Mouse (Mus musculus) G1E-ER4 (cell line): ENCODE results near the gene Klrk1. TPM values are rescaled to one million over a fixed set of nuclear protein-coding genes. Genes with fewer than 3 reads are reported as not detected.
"Not testable (repeated sequence)": the region's sequence is repeated elsewhere in the genome, so short reads cannot be mapped to it uniquely, and the experiment has no call there.

ENCODE experiments used
- GATA1 ChIP-seq: IDR thresholded peaks from one replicate; pipeline ENCODE4 v1.8.0; 2012; ENCODE audit warnings: low read length, inconsistent platforms
- polyA plus RNA-seq: library from polyadenylated mRNA; stranded (reverse); fragments of >175 nt; gene quantifications from 2 replicates; pipeline ENCODE4 v1.2.3, GENCODE M21; 2012

The Klrk1 gene
- polyA plus RNA-seq = not detected in 2 replicates

DNA sequence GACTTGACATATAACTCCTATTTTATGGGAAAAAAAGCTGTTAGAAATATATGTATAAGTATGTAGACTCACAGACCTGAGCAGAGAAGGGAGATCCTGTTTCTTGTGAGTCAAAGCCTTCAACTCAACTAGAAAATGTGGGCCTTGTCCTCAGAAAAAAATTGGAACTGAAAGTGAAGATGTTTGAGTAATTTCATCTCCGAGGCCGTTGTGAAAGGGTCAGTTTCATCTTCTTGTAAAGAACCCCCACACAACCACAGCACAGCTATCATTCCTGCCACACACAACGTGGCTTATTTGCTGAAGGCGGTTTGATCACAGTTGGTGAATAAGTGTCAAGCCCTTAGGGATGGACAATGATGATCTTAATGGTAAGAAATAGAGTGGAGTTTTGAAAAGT lies at the start of gene Klrk1:
Klrk1 (minus strand) TSS at position 130 of the 400 bp plus-strand sequence.
- TF ChIP-seq GATA1 = no peak

DNA sequence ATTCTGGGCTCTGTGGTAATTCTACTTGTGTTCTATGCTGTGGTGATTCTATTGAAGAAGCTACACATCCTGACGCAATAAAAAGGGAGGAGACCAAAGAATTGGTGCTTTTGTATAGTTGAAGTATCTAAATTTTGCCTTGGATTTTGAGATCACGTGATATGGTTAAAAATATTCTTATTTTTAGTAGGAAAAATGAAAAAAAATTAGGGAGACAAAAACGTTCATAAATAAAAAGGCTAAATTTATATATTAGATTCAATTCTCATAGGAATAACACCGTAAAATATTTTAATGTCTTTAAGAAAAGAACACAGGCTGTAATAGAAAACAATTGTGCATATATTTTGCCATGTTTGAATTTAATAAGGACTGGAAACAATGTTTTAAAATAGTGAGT lies 36.9 kb upstream of the Klrk1 start, which contains the start of gene Klrc2:
Klrc2 (minus strand) TSS at position 101 of the 400 bp plus-strand sequence.
- not testable (repeated sequence) for TF ChIP-seq GATA1

DNA sequence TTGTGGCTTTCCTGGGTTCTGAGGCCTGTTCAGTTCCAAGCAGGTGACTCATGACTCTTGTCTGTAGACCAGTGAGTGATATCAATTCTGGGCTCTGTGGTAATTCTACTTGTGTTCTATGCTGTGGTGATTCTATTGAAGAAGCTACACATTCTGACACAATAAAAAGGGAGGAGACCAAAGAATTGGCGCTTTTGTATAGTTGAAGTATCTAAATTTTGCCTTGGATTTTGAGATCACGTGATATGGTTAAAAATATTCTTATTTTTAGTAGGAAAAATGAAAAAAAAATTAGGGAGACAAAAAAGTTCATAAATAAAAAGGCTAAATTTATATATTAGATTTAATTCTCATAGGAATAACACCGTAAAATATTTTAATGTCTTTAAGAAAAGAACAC lies 19.6 kb upstream of the Klrk1 start, which contains the start of gene Klrc3:
Klrc3 (minus strand) TSS at position 101 of the 400 bp plus-strand sequence.
- not testable (repeated sequence) for TF ChIP-seq GATA1

DNA sequence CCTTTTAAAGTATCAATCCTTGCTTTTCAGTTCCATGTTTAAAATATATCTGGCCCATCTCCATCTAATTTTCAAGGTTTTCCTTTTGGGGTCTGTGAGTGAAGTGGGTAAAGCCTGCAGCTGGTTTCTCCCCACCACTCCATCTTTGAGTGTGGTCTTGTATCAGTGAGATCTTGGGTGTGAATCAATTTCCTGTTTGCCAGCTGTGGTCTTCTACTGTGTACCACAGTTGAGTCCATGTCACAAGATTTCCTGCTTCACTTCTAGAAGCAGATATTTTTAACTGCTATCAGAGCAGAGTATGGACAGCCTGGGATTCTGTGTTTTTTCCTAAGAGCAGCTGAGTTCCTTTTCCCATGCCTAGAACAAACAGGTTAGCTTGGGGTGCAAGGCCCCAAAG lies 15.3 kb downstream of the Klrk1 start:
- TF ChIP-seq GATA1 = no peak

DNA sequence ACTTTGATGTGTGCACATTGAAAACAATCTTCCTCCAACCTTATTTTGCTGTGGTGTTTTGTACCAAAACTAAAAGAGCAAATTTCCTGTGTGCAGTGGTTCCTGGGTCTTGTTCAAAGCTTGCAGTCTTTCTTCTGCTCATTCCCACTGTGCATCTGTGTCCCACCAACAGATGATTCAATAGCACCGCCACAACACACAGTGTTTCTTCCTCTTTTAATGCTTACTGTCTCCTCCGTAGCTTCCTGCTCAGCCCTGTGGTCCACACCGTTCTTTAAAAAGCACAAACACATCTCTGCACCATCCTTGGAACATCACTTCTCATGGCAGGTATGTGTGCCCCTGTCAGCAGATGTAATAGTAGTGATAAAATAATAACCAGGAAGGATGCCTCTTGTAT lies 32.2 kb downstream of the Klrk1 start, which contains the start of gene Klrd1:
Klrd1 (plus strand) TSS at position 275 of the 400 bp plus-strand sequence.
- no peak for TF ChIP-seq GATA1

DNA sequence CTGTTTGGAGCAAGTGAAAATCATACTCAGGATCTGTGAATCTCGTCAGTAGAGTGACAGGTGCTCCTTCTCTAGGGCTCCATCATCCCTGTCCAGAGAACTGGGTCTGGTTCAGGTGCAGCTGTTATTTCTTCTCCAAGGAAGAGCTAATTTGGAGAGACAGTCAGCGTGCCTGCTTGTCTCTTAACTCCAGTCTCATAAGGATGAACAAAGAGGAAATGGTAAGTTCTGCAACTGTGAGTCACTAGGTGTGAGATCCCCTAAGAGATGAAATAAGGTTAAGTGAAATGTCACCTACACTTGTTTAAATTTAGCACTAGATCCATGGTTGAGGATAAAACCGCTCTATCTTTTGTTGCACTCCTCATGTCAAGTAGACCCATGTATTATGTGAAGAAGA lies 40.6 kb downstream of the Klrk1 start:
- TF ChIP-seq GATA1 = no peak

DNA sequence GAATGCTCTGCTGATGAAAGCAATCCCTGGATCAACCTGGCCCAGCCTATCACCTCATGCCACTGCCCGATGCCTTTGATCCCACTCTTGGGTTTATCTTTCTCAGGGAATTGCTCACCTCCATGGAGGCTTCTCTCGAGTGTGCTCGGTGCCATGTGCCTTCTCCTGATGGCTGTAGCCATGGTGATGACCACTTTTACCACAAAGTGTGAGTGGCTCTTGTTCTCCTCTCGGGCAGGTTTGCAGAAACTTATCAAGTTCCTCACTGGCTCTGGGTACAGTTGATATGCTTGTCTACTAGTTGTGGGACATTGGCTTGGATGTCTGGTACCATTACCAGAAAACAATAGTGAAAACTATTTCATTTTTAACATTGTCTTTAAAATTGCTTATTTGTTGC lies 41.8 kb downstream of the Klrk1 start:
- no peak for TF ChIP-seq GATA1

DNA sequence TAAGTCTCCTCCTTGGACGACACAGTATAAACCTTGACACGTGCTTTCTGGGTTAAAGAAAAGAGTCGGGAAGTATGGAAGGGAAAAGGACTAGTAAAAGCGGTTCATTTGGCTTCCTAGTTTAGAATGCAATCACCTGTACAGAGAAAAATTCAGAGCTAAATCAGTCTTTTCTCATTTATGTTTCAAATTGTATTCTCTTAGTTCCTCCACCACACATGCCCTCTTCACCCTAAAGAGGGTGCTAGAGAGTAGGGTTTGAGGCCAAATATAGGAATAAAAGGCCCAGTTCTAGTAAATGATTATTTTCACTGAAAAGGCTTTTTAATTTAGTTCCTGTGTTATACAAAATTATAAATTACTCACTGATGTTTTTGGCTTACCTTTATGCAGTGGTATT lies 42.4 kb downstream of the Klrk1 start:
- TF ChIP-seq GATA1 = no peak

DNA sequence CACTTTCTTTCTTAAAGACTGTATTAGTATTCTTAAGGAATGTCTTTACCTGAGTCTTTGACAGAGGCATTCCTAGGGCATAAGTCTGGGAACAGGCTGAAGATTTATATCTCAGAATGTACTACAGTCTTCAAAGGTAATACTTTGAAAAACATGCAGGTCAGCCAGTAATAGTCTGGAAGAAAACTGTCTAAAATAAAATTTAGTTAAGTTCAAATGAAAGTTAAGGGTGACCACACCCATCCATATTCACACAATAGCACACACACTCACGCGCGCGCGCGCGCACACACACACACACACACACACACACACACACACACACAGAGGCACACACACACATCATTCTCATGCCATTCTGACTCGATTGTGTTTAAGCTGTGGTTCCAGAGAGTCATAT lies 46.1 kb downstream of the Klrk1 start, which contains the start of gene Klre1:
Klre1 (plus strand) TSS at position 301 of the 400 bp plus-strand sequence.
- no peak for TF ChIP-seq GATA1

DNA sequence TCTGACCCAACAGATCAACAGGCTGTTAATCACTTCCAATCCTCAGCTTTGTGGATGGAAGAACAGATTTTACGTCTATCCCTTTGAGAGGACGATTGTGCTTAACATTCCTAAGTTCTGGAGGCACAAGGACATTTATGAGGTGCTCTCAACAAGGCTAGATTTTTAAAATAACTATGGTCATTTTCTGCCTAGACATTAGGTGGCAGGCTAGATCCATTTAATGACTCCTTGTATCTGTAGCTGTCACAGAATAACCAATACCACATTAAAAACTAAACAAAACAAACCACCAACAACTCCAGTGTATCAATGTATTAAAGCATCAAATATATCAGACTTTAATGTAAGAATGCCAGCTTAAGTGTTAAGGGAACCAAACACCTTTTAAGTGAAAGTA lies 48.3 kb downstream of the Klrk1 start:
- no peak for TF ChIP-seq GATA1

DNA sequence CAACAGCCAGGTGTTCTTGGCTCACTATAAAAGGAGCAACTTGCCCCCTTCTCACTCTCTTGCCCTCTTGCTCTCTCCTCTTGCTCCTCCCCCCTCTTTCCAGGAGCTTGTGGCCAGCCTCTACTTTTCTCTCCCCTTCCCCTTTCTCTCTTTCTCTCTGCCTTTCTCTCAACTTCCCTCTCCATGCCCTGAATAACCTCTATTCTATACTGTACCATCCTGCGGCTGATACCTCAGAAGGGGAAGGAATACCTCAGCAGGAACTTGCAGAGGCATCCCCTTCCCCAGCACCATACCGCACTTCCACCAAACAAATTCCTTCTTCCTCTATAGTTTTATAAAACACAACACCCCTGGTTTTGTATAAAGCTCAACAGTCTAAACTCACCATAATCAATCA lies 58.4 kb downstream of the Klrk1 start:
- TF ChIP-seq GATA1 = no peak

Other genes starting within 250 kb of the Klrk1 start
- gene Clec12b, start 238.0 kb downstream of the Klrk1 start, polyA plus RNA-seq = not detected in 2 replicates
- gene Clec1b, start 226.6 kb downstream of the Klrk1 start, polyA plus RNA-seq = not detected in 2 replicates
- not detected in 2 replicates for gene Clec9a, start 215.0 kb downstream of the Klrk1 start, polyA plus RNA-seq
- gene Clec1a, start 171.9 kb downstream of the Klrk1 start, polyA plus RNA-seq = not detected in 2 replicates
- not detected in 2 replicates for gene Olr1, start 116.7 kb downstream of the Klrk1 start, polyA plus RNA-seq
- gene Tmem52b, start 111.3 kb downstream of the Klrk1 start, polyA plus RNA-seq = not detected in 2 replicates
- gene Gabarapl1, start 90.7 kb downstream of the Klrk1 start, polyA plus RNA-seq = 71.2 and 107 TPM in 2 replicates
- gene Klre1, start 46.0 kb downstream of the Klrk1 start, polyA plus RNA-seq = not detected in 2 replicates
- not detected in 2 replicates for gene Klrd1, start 32.1 kb downstream of the Klrk1 start, polyA plus RNA-seq
- gene Klrc3, start 19.5 kb upstream of the Klrk1 start, polyA plus RNA-seq = not detected in 2 replicates
- not detected in 2 replicates for gene Klrc2, start 36.8 kb upstream of the Klrk1 start, polyA plus RNA-seq
- gene Klrc1, start 55.1 kb upstream of the Klrk1 start, polyA plus RNA-seq = not detected in 2 replicates
- gene Klri1, start 93.3 kb upstream of the Klrk1 start, polyA plus RNA-seq = not detected in 2 replicates
- gene Klri2, start 116.6 kb upstream of the Klrk1 start, polyA plus RNA-seq = not detected in 2 replicates
- not detected in 2 replicates for gene Gm156, start 160.4 kb upstream of the Klrk1 start, polyA plus RNA-seq
- not detected in 2 replicates for gene Gm17631, start 238.8 kb upstream of the Klrk1 start, polyA plus RNA-seq